Mouse (Mus musculus): Measurements from ENCODE around the gene Gpx3.
"Not testable (repeated sequence)": the region's sequence is repeated elsewhere in the genome, so short reads cannot be mapped to it uniquely, and the experiment has no call there.

Gene Gpx3

DNA sequence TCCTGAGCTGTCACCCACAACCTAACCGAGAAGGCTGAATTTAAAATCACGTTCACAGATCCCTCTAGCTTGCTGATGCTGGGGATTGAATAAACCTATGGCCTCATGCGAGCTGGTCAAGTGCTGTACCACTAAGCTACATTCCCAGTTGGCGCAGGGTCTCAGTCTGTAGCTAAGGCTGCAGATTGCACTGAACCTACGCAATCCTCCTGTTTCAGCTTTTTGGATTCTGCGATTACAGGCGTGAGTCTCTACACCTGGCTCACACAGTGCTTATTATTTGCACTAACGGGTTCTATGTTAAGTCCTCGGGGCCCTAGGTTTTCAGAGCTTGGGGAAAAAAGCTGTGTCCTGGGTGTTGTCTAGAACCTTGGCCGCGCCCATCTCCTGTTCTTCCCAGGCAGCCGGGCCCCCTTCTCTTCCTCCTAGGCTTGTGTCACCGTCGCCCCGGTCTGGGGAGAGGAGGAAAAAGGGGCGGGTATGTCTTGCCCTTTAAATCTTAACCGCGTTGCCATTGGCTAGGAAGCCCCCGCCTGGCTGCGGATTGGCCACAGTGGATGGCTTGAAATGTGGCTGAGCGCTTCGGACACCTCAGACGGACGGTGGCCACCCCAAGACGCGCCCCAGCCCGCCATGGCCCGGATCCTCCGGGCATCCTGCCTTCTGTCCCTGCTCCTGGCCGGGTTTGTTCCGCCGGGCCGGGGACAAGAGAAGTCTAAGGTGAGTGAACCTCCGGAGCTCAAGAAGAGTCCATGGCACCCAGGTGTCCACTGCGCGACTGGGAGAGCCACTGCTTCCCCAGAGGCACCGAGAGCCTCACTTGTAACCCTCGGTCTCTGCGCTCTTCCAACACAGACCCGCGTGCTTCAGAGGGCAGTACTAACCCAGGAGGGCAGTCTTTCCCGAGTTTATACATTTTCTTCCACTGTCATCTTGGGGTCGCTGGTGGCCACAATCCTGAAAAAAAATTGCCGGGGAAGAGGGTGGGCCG is at the start of gene Gpx3:
Gpx3 (plus strand) TSS at position 121 of the 991 bp plus-strand sequence.
- no peak for DNase-seq (ENCODE audit: low read depth)

DNA sequence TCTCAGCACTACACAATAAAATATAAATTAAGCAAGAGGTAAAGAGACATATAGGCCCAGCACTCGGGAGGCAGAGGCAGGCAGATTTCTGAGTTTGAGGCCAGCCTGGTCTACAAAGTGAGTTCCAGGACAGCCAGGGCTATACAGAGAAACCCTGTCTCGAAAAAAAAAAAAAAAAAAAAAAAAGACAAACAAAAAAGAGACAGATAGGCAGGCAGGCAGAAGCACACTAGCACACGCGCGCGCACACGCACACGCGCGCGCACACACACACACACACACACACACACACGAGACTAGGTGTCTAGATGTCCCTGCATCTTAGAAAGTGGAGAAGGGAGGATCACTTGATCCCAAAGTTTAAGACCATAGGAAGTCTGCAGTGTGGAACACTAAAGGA is 43.4 kb upstream of the Gpx3 start:
- DNase-seq (ENCODE audit: low read depth) = not testable (repeated sequence)

DNA sequence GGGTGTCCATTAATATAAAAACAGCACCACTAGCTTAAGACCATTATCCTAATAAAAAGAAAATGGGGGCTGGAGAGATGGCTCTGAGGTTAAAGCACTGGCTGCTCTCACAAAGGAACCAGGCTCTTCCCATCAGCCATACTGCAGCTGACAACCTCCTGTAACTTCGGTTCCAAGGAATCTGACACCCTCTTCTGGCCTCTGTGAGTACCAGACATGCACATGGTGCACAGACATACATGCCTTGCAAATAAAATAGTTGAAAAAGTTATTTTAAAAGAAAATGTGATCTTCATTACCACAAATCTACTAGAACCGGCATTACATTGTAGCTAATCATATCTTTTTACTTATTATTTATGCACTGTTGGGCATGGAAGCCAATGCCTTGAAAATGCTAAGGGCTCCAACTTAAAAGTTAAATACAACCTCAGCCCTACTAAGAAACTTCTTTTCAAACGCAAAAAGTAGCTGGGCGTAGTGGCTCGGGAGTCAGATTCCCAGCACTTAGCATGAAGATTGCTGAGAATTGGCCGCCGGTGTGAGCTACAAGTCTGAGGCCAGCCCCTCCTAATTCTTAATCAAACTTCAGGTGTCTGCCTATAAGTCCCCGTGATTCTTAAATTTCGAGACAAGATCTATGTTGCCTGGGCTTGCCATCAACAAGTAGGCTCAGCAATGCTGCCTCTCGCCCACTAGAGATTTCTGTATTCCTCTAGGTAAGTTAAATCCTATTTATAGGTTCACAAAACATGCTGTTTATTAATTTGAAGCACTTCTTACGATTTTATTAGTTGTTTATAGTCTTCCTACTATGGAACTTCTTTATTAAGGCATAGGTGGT is 42.7 kb upstream of the Gpx3 start:
- no peak for DNase-seq (ENCODE audit: low read depth)

DNA sequence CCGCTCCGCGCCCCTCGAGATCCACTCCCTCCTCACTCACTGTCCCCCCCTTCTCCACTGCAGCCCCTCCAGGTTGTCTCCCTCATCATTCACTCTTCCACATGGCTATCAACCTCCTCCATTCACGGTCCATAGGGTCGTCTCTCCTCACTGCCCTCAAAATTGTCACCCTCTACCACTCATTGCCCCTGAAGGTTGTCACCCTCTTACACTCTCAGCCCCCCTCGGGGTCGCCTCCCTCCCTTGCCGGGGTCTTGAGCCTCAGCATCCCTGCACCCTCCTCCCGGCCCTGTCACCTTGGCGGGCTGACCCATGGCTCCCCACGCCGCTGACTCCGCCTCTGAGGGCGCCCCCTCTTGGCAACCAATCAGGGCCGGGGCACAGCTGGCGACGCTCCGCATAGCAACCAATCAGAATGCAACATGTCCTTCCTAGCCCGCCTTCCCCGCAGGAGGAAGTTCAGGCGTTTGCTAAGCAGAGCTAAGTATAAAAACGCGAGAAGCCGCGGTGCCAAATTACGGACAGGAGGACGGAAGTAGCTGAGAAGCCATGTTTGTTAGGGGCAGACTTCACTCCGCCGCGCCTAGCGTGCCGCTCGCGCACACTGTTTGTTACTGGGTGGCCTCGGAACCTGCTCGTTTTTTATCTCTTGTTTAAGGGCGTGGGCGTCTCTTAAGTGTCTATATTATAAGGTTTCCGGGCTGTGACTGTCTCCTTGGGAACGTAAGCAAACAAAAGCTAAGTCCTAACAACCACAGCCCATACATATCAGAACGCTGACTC is 41.8 kb upstream of the Gpx3 start, which contains the start of gene Lyrm7:
Lyrm7 (minus strand) TSS at position 661 of the 783 bp plus-strand sequence.
- DNase-seq (ENCODE audit: low read depth) = peak; percentile 95

DNA sequence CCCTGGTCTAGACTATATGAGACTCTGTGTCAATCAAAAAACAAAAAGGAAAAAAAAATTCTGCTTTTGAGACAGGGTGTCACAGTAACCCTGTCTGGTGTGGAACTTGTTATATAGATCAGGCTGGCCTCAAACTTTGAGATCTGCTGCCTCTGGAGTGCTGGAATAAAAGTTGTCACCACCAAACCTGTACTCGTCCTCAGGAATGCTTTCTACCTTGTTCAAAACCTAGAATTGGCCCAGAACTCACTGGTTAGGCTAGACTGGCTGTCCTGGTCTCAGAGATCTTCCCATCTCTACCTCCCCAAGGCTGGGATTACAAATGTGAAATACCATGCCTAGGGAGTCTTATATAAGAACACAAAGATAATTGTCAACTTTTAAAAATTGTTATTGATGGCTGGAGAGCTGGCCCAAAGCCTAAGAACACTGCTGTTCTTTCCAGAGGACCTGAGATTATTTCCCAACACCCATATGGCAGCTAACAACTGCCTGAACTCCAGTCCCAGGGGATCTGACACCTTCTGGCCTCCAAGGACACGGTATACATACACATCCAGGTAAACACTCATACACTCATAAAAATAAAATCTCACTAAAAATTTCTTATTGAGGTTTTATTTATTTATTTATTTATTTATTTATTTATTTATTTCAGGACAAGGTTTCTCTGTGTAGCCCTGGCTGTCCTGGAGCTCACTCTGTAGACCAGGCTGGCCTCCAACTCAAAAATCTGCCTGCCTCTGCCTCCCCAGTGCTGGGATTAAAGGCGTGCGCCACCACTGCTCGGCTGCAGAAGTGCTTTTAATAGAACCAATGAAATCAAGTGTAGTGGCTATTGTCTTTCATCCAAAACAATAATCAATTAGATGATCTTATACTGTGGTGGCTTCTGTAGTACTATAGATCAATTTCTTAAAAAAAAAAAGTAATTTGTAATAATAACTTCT is 40.5 kb upstream of the Gpx3 start:
- no peak for DNase-seq (ENCODE audit: low read depth)

DNA sequence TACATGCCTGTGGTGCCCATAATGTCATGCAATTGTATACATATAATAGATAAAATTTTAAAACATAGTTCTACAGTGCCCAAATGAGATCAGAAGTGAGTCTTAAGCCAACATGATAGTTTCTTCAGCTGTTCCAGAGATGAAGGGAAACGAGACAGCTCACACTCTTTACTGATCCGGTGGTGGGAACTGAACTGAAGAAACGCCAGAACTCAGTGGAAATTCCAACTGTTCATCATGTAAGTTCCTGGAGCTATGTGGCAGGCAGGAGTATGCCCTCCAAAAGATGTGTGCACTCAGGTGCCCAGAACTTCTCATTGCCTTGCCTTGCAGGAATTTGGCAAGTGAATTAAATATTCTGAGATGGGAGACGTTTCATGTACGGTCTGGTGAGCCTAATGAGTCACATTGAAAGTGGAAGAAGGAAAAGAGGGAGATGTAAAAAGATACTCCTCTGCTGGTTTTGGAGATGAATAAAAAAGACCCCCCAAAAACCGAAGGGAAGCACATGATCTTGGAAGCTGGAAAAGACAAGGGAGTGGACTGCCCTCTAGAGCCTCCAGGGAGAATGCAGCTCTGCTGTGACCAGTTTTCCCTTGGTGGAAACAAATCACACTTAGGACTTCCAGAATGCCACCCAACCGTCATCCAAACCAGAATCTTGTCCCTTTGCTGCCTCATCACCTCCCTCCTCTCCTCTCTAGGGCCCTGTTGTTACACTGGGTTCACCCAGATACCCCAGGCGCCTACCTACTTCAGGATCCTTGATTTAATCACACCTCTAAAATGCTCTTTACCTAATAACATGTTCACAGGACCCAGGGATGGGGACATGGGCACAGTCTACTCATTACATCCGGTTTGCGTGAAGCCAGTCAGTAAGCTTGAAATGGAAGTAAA is 39.4 kb upstream of the Gpx3 start:
- no peak for DNase-seq (ENCODE audit: low read depth)

DNA sequence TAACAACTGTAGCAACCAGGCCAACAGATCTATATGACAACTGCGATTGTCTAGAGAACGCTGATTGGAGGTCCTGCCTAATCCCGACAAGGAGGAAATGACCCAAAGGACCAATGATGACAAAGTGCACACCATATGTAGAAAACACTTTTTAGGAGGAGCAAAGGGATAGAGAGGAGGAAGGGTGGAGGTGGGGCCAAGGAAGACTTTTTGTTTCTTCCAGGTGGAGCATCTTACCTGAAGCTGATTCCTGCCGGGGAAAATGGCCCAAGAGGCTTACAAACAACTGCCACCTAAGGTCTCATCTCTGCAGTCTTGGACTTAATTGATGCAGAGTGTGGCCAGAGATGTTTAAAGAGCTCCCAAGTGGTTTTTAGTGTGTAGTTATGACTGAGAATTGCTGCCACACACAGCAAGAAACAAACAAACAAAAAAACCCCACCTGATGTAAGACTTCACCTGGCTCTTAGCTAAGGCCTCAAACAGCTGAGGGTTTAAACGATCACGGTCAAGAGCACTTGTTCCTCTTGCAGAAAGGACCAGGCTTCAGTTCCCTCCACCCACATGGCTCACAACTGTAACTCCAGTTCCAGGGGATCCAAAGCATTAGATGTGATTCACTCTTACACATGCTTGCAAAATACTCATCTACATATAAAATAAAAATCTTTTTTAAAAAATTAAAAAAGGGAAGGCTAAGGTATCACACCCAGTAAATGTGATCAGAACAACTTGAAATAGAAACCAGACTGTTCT is 36.7 kb upstream of the Gpx3 start:
- no peak for DNase-seq (ENCODE audit: low read depth)

DNA sequence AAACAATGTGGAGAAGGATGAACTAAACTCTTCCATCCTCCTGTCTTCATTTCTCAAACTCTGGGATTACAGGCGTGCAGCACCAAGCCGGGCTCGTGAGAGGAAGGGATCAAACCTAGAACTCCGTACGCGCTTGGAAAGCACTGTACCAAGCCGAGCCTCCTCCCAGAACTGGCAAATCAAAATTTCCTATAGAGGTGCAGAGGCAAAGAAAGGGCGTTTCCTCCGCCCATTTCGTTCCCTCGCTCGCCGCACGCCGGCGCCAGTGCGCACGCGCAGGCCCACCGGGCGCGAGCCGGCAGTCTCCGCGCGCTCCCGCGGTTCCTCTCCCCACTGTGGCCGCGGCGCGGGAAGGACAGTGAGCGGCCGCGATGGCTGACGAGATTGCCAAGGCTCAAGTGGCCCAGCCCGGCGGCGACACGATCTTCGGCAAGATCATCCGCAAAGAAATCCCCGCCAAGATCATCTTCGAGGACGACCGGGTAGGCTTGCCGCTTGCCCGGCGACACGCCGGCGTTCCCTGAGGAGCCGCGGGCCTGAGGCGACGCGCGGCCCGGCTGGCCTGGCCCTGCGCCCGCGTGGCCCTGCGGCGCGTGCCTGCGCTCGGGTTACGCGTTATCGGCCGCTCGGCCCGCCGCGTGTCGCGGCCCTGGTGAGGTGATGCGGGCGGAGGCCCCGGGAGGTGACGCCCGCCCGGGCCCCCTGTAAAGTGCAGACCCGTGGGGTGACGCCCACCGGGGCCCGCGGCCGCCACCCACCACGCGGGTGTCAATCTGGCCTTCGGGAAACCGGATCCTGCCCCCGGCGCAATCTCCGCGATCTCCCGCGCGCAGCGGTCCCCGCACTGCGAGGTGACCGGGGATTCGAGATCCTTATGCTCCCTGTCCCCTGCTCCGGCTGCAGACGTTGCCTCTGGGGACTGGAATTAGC is 35.9 kb upstream of the Gpx3 start, which contains the start of gene Hint1:
Hint1 (plus strand) TSS at position 265 of the 930 bp plus-strand sequence.
- DNase-seq (ENCODE audit: low read depth) = peak; percentile 78

DNA sequence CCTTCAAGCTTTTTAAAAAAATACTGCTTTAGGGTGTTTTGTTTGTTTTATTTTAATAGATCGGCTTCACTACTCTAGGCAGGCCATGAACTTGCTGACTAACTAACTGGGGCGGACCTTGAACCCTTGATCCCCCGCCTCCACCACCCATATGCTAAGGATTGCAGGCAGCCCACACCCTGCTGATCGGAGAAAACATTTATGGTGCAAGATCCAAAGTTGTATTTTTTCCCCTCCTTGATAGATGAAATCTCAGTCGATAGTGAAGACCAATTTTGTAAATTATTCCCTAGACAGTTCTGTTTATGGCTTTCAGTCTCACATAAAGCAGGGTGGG is 35.2 kb upstream of the Gpx3 start:
- no peak for DNase-seq (ENCODE audit: low read depth)

DNA sequence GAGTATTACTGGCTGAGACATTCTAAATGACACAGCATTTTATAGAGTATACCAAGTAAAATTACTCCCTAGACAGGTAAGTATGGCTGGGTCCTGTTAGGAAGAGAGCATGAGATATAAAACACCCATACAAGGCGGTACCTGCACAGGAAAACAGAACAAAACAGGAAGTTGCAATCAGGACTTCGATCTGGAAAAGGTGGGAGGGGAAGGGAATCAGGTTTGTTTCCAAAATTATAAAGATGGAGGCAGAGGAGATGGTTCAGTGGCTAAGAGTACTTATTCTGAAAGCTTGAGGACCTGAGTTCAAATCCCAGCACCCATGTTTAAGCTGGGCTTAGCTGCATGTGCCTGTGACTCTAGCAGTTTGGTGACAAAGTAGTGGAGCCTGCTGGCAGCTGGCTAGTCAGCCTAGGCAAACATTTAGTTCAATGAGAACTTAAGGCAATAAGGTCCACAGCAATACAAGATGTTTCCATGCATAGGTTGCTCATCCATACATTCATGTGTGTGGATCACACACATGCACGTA is 34.3 kb upstream of the Gpx3 start:
- no peak for DNase-seq (ENCODE audit: low read depth)

DNA sequence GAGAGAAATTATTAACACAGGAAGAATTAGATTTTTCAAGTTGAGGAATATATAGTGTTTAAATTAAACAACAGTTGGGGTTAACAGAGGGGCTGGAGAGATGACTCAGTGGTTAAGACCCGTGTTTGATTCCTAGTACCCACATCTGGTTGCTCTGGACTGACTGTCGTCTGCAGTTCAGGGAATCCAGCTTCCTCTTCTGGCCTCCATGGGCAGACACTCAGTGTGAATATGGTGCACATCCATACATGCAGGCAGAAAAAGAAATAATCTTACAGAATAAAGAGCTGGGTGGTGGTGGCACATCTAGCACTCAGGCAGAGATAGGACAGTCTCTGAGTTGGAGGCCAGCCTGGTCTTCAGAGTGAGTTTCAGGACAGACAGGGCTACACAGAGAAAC is 33.8 kb upstream of the Gpx3 start:
- no peak for DNase-seq (ENCODE audit: low read depth)

DNA sequence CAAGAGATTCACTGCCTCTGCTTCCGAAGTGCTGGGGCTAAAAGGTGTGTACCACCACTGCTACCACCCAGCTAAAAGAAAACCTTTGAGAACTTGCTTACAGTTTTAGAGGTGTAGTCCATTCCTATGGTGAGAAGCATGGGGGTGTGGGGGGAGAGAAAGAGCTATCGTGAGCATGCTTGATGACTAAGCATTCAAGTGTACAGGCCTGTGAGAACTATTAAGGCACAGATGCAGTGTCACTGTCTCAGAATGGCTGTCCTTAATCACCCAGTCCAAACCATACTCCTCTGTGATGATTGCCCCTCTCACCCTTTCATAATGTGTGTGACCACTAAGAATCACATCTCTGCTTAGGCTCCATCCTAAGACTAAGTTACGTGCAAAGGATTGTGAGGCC is 32.9 kb upstream of the Gpx3 start:
- DNase-seq (ENCODE audit: low read depth) = no peak

DNA sequence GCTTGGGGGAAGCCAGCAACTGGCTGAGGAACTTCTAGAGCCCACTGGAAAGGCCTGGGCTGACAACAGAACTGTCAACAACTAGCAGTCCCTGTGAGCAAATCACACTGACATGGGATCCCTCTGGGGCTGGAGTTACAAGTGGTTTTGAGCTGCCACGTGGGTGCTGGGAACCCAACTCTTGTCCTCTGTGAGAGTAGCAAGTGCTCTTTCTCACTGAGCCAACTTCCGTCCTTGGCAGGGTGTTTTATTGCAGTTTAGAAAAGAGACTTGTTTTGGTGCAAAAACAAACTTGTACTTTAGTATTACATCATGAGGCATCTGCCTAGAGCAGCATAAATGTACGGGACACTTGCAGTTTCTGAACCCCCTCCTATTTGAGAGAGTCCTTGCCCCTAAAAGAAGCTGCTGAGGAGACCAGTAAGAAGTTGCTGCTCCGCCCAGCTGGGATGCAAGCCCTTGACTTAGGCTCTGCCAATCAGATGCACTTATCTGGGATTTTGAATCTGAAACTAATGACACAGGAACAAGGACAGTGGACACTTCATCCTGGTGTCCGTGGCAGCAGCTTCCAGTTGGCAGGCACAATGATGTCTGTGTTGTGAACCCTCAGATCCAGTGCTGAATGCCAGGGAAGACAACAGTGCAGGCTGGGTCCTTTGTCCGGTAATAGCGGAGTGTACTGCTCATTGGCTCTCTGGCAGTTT is 30.3 kb upstream of the Gpx3 start:
- no peak for DNase-seq (ENCODE audit: low read depth)

DNA sequence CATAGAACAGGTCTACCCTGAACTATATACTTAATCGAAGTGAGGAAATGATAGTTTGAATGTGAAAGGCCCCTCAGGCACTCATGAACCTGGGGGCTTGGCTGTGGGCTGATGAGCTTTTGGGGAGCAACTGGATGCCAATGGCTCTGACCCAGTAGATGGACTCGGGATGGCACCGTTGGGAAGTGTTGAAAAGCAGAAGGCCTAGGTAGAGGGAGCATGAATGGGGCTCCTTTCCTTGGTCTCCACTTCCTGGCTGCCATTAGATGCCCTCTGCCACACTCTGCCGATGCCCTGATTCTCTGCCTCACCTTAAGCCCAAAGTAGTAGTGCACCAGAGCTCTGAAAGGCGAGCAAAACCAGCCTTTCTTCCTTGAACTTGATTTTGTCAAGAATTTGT is 26.2 kb upstream of the Gpx3 start:
- no peak for DNase-seq (ENCODE audit: low read depth)

DNA sequence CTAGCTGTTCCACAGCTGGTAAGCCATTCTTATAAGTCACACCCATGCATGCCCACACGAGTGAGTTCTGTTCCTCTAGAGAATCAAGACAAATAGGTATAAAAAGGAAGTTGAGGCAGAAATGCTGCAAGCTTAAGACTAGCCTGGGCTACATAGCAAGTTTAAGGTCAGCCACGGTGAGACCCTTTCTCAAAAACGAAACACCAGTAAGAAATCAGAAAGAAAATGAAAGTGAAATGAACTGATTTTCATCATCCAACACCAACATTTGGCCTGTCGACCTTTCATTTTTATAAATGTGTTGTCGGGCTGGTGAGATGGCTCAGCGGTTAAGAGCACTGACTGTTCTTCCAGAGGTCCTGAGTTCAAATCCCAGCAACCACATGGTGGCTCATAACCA is 23.4 kb upstream of the Gpx3 start:
- DNase-seq (ENCODE audit: low read depth) = no peak

DNA sequence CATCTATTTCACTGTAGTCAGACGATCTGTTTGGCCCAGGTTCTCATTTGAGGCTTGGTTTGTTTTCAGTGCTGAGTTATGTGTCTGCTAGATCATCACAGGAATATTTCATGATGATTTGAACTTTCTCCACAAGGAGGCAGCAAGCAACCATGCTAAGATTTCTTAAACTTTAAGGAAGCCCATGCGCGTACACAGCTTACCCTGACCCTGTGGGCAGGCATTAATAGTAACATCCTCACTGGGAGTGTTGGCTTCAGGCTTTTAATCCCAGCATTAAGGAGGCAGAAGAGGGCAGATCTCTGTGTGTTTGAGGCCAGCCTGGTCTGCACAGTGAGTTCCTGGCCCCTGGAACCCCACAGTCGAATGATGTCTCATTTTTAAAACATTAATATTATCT is 22.8 kb upstream of the Gpx3 start:
- DNase-seq (ENCODE audit: low read depth) = peak; percentile 66

DNA sequence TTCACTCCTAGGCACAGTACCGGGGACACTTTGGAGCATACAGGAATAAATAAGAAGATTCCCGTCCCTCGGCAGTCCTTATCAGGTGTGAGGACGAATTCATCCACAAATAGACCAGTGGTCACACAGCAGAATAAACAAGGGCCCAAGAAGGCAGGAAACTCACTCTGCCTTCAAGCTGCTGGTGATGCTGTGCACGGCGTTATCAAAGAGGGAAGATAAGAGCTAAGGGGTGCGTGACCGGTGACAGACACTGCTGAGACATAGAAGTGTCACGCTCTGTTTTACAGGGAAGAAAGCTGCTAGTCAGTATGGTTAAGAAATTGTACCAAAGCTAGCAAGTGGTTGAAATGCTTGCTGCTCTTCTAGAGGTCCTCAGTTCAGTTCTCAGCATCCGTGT is 22.3 kb upstream of the Gpx3 start:
- DNase-seq (ENCODE audit: low read depth) = no peak
